Mouse (Mus musculus) neural tube, embryonic 14.5 days (tissue): ENCODE results near the gene Fndc3c1. TPM values are rescaled to one million over a fixed set of nuclear protein-coding genes. Genes with fewer than 3 reads are reported as not detected.
A peak's percentile ranks its signal among the peaks of the same experiment; 100 is the strongest.
"Not testable (repeated sequence)": the region's sequence is repeated elsewhere in the genome, so short reads cannot be mapped to it uniquely, and the experiment has no call there.

Experiments
- ATAC-seq: fragments of 200-750 bp; cut with Nextera tagmentation; 2 replicates; pipeline ENCODE4 v1.8.0; 2017; ENCODE audit warnings: low read depth, mild to moderate bottlenecking, moderate TSS enrichment, moderate library complexity
- H3K27ac ChIP-seq: fragments of 300-500 bp; sonication (generic); 2 replicates; pipeline ENCODE4 v1.5.1; 2014; ENCODE audit warnings: low read depth, mild to moderate bottlenecking, control low read depth, low read length, moderate library complexity, mixed read lengths
- H3K27me3 ChIP-seq: fragments of 300-500 bp; sonication (generic); 2 replicates; pipeline ENCODE4 v1.6.1; 2014; ENCODE audit warnings: low read length; ENCODE audit not compliant: control insufficient read depth, insufficient read depth
- H3K36me3 ChIP-seq: fragments of 300-500 bp; sonication (generic); 2 replicates; pipeline ENCODE4 v1.6.1; 2014; ENCODE audit warnings: low read length, mixed read lengths; ENCODE audit not compliant: control insufficient read depth, insufficient read depth
- H3K4me1 ChIP-seq: fragments of 300-500 bp; sonication (generic); 2 replicates; pipeline ENCODE4 v1.6.1; 2014; ENCODE audit warnings: low read length; ENCODE audit not compliant: control insufficient read depth, insufficient read depth
- H3K4me2 ChIP-seq: fragments of 300-500 bp; sonication (generic); 2 replicates; pipeline ENCODE4 v1.6.1; 2014; ENCODE audit warnings: mild to moderate bottlenecking, low read depth, low read length, control low read depth
- H3K4me3 ChIP-seq: fragments of 300-500 bp; sonication (generic); 2 replicates; pipeline ENCODE4 v1.5.1; 2014; ENCODE audit warnings: low read depth, low read length, control low read depth, mixed read lengths
- H3K9ac ChIP-seq: fragments of 300-500 bp; sonication (generic); replicated peaks from 2 replicates; pipeline ENCODE4 v1.6.1; 2014; ENCODE audit warnings: low read depth, mild to moderate bottlenecking, control low read depth, low read length, mixed read lengths
- H3K9me3 ChIP-seq: fragments of 300-500 bp; sonication (generic); 2 replicates; pipeline ENCODE4 v1.6.1; 2016; ENCODE audit warnings: low read length; ENCODE audit not compliant: control insufficient read depth
- WGBS: fragments of 180-500 bp; shearing (Covaris S2); extraction: QIAGEN DNeasy Blood & Tissue Kit; methylation state at CpG from one replicate; pipeline ENCODE4 v1.1.7; 2014; 5-methylcytosine and 5-hydroxymethylcytosine counted together
- microRNA-seq: library from miRNA; unstranded; fragments of <30 nt; microRNA quantifications from one replicate; pipeline ENCODE4, GENCODE M21; 2016
- polyA plus RNA-seq: library from polyadenylated mRNA; unstranded; fragments of >200 nt; fragmentation: Nextera tagmentation; extraction: Ambion mirVana; gene quantifications from 2 replicates; pipeline ENCODE4 v1.2.1, GENCODE M21; 2014

Fndc3c1 gene
- polyA plus RNA-seq = 0.17 and 0.40 TPM in 2 replicates

DNA sequence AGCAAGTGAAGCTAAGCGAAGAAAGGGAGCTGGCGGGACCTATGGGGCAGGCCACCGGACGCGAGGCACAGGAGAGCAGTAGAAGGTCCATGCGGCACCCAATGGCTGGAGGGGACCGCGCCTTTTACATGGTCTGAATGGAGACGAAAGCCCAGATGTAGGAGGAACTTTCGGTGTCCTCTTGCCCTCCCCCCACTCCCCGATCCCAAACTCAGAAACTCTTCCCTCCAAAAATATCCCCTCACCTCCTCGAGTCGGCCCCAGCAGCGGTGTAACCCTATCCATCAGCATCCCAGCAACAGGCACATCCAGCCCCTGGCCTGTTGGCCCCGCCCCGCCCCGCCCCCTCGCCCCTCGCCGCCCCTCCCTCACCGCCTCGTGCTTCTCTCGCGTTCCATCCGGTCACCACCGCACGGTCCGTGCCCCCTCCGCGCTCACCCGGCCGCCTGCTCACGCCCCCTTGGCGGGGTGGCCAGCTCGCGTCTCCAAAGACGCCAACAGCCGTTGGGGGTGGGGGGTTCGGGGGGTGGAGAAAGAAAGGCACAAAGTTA, at the start of gene Fndc3c1:
Fndc3c1 (minus strand) TSS at position 301 of the 551 bp plus-strand sequence.
- no peak within 1 kb of the TSS for H3K9ac ChIP-seq
- WGBS = 14% methylated on average over 33 of the region's 39 CpGs
- peak; percentile 86 for ATAC-seq
- H3K4me3 ChIP-seq = peak within 1 kb of the TSS; percentile 28
- H3K4me1 ChIP-seq = no peaks in the 10 kb centered on the region
- no peaks in the 10 kb centered on the region for H3K9me3 ChIP-seq
- no peak within 1 kb of the TSS for H3K27ac ChIP-seq
- no peaks in the 10 kb centered on the region for H3K27me3 ChIP-seq
- no peaks in the 10 kb centered on the region for H3K36me3 ChIP-seq
- peak within 1 kb of the TSS; percentile 57 for H3K4me2 ChIP-seq

GRCm38 (mm10) chrX:106486451-106486850, 1.2 kb upstream of the Fndc3c1 start:
- Histone ChIP-seq H3K36me3 (no peaks in the 10 kb centered on the region), H3K9ac (no peak overlapping the region), H3K4me1 (no peaks in the 10 kb centered on the region), H3K27me3 (no peaks in the 10 kb centered on the region), H3K9me3 (no peaks in the 10 kb centered on the region), H3K4me2 (no peak overlapping the region), H3K27ac (no peak overlapping the region), H3K4me3 (no peak overlapping the region)
- no peak for ATAC-seq
- WGBS = 24% methylated on average over 10 of the region's 10 CpGs

DNA sequence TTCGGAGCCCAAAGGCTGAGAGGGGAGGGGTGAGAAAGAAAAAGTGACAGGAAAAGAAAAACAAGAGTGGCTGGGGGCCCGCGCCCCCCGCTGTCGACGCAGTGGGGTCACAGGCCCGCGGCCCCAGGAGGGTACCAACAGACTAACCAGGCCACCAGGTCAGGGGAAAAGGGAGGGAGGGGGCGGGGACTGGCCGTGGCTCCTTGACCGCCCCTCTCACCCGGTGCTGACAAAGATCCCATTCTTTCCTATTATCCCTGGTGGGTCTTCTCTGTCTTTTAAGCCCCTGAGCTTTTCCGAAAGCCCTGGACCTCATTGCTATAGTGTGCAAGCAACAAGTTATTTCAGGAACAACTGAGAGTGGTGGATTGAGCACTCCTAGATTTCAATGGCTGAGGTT, 470 bp upstream of the Fndc3c1 start:
- ATAC-seq = peak; percentile 65
- H3K4me2 ChIP-seq = peak overlapping the region; percentile 57
- H3K27me3 ChIP-seq = no peaks in the 10 kb centered on the region
- no peaks in the 10 kb centered on the region for H3K4me1 ChIP-seq
- no peak overlapping the region for H3K9ac ChIP-seq
- no peak overlapping the region for H3K27ac ChIP-seq
- no peaks in the 10 kb centered on the region for H3K36me3 ChIP-seq
- peak overlapping the region; percentile 28 for H3K4me3 ChIP-seq
- no peaks in the 10 kb centered on the region for H3K9me3 ChIP-seq
- 30% methylated on average over 13 of the region's 13 CpGs for WGBS

GRCm38 (mm10) chrX:106479891-106480290, 5.3 kb downstream of the Fndc3c1 start:
- not testable (repeated sequence) for H3K9ac ChIP-seq, H3K36me3 ChIP-seq, ATAC-seq, H3K4me3 ChIP-seq, H3K4me2 ChIP-seq, H3K9me3 ChIP-seq, H3K27ac ChIP-seq, H3K4me1 ChIP-seq, H3K27me3 ChIP-seq
- WGBS = 46% methylated on average over 2 of the region's 2 CpGs

DNA sequence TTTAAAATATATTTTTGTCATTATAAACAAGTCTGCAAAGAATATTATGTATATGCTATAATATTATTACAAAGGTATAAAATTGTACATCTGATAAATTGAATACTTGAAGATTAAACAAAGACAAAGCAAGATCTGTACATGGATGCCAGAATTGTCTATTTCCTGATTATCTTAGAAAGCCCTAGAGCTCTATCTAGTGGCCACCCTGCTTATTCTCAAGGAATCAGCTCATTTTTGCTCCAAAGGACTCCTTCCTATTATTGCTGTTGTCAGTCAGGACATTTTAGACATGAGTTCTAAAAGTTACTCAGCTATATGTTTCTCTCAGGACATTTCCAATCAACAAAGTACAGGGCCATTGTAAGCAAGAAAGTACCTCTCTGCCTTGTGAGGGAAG, 99.9 kb downstream of the Fndc3c1 start:
- ATAC-seq = no peak
- Histone ChIP-seq H3K27me3 (no peaks in the 10 kb centered on the region), H3K4me3 (no peak overlapping the region), H3K27ac (no peak overlapping the region), H3K36me3 (no peaks in the 10 kb centered on the region), H3K9ac (no peak overlapping the region), H3K9me3 (no peaks in the 10 kb centered on the region), H3K4me1 (no peaks in the 10 kb centered on the region), H3K4me2 (no peak overlapping the region)

- H3K27ac ChIP-seq = no peak overlapping the region
- H3K36me3 ChIP-seq = no peaks in the 10 kb centered on the region
- no peaks in the 10 kb centered on the region for H3K27me3 ChIP-seq
- H3K4me3 ChIP-seq = no peak overlapping the region
- no peak for ATAC-seq
- no peak overlapping the region for H3K9ac ChIP-seq
- H3K4me1 ChIP-seq = no peaks in the 10 kb centered on the region
- H3K9me3 ChIP-seq = no peaks in the 10 kb centered on the region
- H3K4me2 ChIP-seq = no peak overlapping the region
Measured at GRCm38 (mm10) chrX:106380608-106381007, 104.6 kb downstream of the Fndc3c1 start.

Small RNA genes within 50 kb of the gene (microRNA-seq; reads per million reads assigned to microRNA genes)
- not detected for gene Gm27428

Other genes with a start within 250 kb of the Fndc3c1 start
- not detected in 2 replicates for gene Fnd3c2, start 230.0 kb downstream of the Fndc3c1 start, polyA plus RNA-seq
- not detected in 2 replicates for gene Gm5127, start 97.8 kb upstream of the Fndc3c1 start, polyA plus RNA-seq
- 0.12 and 0.84 TPM in 2 replicates for gene Cysltr1, start 118.3 kb upstream of the Fndc3c1 start, polyA plus RNA-seq